Mouse (Mus musculus): ENCODE measurements around the gene Nudt22. TPM values are rescaled to one million over a fixed set of nuclear protein-coding genes. Genes with fewer than 3 reads are reported as not detected.

The Nudt22 gene
- polyA plus RNA-seq, 1 experiment from 2014 or later, result 10.5 TPM

DNA sequence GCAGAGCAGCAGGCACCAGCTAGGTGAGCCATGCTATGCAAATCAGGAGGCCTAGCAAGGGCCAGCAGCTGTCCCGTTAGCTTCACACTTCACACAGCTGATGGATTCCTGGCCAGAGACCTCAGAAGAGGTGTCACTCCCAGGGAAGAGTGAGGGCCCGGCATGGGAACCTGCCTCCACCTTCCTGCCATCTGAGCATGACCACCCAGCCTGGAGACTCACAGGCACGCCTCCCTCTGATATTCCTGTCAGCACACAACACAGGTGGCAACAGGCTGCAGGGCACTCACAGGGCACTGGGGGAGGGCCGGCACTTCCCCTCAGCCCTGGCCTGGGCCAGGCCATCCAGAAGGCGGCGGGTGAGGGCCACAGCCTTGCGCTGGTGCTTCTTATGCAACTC lies 40.5 kb downstream of the Nudt22 start:
- no peaks in the 10 kb centered on the region for H3K9me3 ChIP-seq (replicated peaks; ENCODE audit: control insufficient read depth, low read length)
- H3K4me2 ChIP-seq (ENCODE audit: low read depth, low read length), result no peak overlapping the region
- H3K36me3 ChIP-seq (ENCODE audit: control insufficient read depth, insufficient read depth), result peaks cover 7% of the 10 kb centered on the region
- H3K4me1 ChIP-seq (ENCODE audit: control insufficient read depth, low read depth, low read length), result peaks cover 17% of the 10 kb centered on the region
- H3K27me3 ChIP-seq (ENCODE audit: control insufficient read depth, insufficient read depth, low read depth, low read length), result no peaks in the 10 kb centered on the region
- 73% methylated on average over 7 of the region's 7 CpGs for WGBS (ENCODE audit: insufficient replicate concordance)
- no peak overlapping the region for H3K4me3 ChIP-seq (ENCODE audit: low read depth, low read length)
- no peak for ATAC-seq (ENCODE audit: low read depth)
- H3K9ac ChIP-seq (ENCODE audit: low read depth, low read length), result no peak overlapping the region
- no peak overlapping the region for H3K27ac ChIP-seq (ENCODE audit: low read length)

DNA sequence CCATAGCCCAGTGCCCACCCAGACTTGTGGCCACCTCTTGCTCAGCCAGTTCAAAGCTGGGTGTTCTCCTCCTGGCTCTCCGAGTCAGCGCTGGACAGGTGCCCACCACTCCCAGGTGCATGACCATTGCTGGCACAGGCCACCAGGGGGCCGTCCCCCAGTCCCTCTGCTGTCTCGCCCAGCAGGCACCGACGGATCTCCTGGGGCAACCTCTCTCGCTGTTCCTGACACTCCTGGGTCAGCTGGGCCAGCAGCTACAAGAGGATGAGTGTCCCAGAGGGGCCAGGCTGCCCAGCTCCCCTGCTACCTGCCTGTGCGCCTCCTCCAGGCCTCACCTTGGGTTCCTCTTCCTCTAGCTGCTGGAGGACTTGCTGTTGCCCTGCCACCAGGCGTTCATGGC lies 41.9 kb downstream of the Nudt22 start:
- no peak overlapping the region for H3K9ac ChIP-seq (ENCODE audit: low read depth, low read length)
- no peaks in the 10 kb centered on the region for H3K9me3 ChIP-seq (replicated peaks; ENCODE audit: control insufficient read depth, low read length)
- H3K4me3 ChIP-seq (ENCODE audit: low read depth, low read length), result no peak overlapping the region
- no peak overlapping the region for H3K4me2 ChIP-seq (ENCODE audit: low read depth, low read length)
- no peak for ATAC-seq (ENCODE audit: low read depth)
- WGBS (ENCODE audit: insufficient replicate concordance), result 65% methylated on average over 9 of the region's 9 CpGs
- no peak overlapping the region for H3K27ac ChIP-seq (ENCODE audit: low read length)
- no peaks in the 10 kb centered on the region; the same call in none of the 2 replicates for H3K36me3 ChIP-seq (ENCODE audit: control insufficient read depth, insufficient read depth)
- no peaks in the 10 kb centered on the region for H3K27me3 ChIP-seq (ENCODE audit: control insufficient read depth, insufficient read depth, low read depth, low read length)
- H3K4me1 ChIP-seq (ENCODE audit: control insufficient read depth, low read depth, low read length), result peaks cover 28% of the 10 kb centered on the region

DNA sequence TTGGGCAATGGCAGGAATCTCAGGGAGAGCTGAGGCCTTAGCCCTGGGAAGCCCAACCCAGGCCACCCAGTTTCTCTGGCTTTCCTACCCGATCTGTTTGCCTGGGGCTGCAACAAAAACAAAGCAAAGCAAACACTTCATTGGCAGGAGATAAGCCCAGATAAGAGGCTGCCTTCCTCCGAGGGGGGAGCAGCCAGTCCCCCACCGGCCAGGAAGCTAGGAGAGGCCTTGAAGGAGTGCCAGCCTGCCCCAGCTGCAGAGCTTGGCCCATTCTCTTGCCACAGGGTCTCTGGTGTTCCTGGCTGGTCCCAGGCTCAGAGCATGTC lies 43.2 kb downstream of the Nudt22 start:
- H3K9me3 ChIP-seq (replicated peaks; ENCODE audit: control insufficient read depth, low read length), result no peaks in the 10 kb centered on the region
- H3K27me3 ChIP-seq (ENCODE audit: control insufficient read depth, insufficient read depth, low read depth, low read length), result no peaks in the 10 kb centered on the region
- H3K36me3 ChIP-seq (ENCODE audit: control insufficient read depth, insufficient read depth), result no peaks in the 10 kb centered on the region; the same call in 1 of the 2 replicates
- peak overlapping the region; percentile 72 for H3K4me3 ChIP-seq (ENCODE audit: low read depth, low read length)
- peak overlapping the region; percentile 74 for H3K9ac ChIP-seq (ENCODE audit: low read depth, low read length)
- H3K4me2 ChIP-seq (ENCODE audit: low read depth, low read length), result peak overlapping the region; percentile 96
- ATAC-seq (ENCODE audit: low read depth), result no peak
- peak overlapping the region; percentile 94 for H3K27ac ChIP-seq (ENCODE audit: low read length)
- H3K4me1 ChIP-seq (ENCODE audit: control insufficient read depth, low read depth, low read length), result peaks cover 28% of the 10 kb centered on the region
- WGBS (ENCODE audit: insufficient replicate concordance), result 4% methylated on average over 3 of the region's 3 CpGs

DNA sequence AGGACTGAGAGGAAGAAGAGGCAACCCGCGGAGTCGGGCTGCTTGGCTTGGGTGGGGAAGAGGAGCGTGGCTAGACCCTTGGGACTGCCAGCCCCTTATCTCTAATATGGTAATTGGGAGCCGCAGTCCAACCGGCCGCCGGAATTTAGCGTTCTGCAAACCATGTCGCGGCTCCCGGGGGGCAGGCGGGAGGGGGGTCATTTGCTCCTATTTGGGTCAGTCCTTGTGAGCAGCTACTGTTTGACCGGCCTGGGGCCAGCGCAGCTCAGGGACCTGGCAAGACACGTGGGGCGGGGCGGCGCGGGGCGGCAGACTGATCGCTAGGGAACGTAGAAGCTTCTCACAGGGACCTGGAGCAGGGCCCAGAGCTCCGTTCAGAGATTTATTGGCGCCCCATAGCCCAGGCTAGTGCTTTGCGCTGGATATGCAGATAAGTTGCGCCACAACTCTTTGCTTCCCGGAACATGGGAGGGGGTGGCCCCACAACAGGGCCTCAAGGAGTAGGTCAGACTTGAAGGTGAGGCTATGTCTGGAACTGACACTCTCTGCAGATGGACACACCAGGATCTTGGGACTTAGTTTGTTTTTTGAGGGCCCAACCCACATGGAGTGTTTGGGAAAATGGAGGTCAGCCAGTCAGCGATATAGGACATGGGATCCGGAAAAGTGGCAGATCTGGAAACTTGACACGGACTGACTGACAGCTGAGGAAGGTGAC lies 43.8 kb downstream of the Nudt22 start:
- Histone ChIP-seq H3K27ac (ENCODE audit: low read length) (peak overlapping the region; percentile 94), H3K4me1 (ENCODE audit: control insufficient read depth, low read depth, low read length) (peaks cover 28% of the 10 kb centered on the region), H3K4me2 (ENCODE audit: low read depth, low read length) (peak overlapping the region; percentile 96), H3K9me3 (replicated peaks; ENCODE audit: control insufficient read depth, low read length) (no peaks in the 10 kb centered on the region), H3K9ac (ENCODE audit: low read depth, low read length) (peak overlapping the region; percentile 74), H3K36me3 (ENCODE audit: control insufficient read depth, insufficient read depth) (no peaks in the 10 kb centered on the region; the same call in 1 of the 2 replicates), H3K4me3 (ENCODE audit: low read depth, low read length) (peak overlapping the region; percentile 72), H3K27me3 (ENCODE audit: control insufficient read depth, insufficient read depth, low read depth, low read length) (no peaks in the 10 kb centered on the region)
- peak; percentile 42 for ATAC-seq (ENCODE audit: low read depth)
- WGBS (ENCODE audit: insufficient replicate concordance), result 2% methylated on average over 31 of the region's 31 CpGs

DNA sequence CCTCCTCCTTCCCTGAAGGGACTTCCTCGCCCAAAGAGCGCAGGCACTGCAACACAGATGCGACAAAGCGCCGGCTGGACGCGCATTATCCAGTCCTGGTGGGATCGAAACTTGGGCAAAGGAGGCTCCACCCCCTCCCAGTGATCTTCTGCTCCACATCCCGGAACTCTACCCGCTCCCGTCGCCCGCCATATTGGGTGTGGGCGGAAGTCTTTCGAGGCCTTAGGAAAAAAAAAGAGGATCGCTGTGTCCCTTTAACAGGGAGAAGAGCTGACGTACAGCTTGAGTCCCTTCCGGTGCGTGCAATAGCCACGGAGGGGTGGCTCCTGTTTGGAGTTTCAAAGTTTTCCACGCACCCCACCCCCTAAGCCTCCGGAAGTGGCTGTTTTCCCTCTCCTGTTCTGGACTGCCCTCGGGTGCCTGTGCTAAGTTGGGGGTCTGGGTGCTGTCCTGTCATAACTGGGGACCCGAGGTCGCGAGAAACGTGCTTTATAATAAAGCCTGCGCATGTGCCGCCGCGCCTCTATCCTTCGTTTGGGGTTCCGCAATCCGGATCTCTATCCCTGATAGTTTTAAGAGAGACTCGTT lies 44.4 kb downstream of the Nudt22 start:
- Histone ChIP-seq H3K4me2 (ENCODE audit: low read depth, low read length) (peak overlapping the region; percentile 96), H3K9me3 (replicated peaks; ENCODE audit: control insufficient read depth, low read length) (no peaks in the 10 kb centered on the region), H3K27ac (ENCODE audit: low read length) (peak overlapping the region; percentile 94), H3K4me1 (ENCODE audit: control insufficient read depth, low read depth, low read length) (peaks cover 28% of the 10 kb centered on the region), H3K4me3 (ENCODE audit: low read depth, low read length) (peak overlapping the region; percentile 72), H3K9ac (ENCODE audit: low read depth, low read length) (peak overlapping the region; percentile 74), H3K36me3 (ENCODE audit: control insufficient read depth, insufficient read depth) (no peaks in the 10 kb centered on the region), H3K27me3 (ENCODE audit: control insufficient read depth, insufficient read depth, low read depth, low read length) (no peaks in the 10 kb centered on the region)
- peak; percentile 80 for ATAC-seq (ENCODE audit: low read depth)
- under 1% methylated on average over 35 of the region's 35 CpGs for WGBS (ENCODE audit: insufficient replicate concordance)

DNA sequence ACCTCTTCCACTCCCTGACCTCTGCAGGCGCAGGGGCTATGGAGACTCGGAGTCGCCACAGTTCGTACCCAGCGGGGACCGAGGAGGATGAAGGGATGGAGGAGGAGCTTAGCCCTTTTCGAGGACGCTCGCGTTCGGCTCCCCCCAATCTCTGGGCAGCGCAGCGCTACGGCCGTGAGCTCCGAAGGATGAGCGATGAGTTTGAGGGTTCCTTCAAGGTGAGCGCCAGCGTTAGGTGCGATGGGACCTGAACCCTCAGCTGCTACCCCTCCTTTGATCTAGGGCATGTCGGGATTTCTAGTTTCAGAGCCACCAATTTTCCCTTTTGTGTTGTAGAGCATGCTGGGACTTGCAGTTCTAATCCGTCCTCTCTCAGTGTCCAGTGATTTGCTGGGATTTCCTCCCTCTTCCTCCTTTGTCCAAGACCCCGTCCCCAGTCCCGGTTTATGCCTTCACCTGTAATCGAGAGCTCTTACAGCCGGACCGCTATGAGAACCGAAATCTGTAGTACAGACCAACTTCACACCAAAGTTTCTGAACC lies 45.2 kb downstream of the Nudt22 start:
- H3K27me3 ChIP-seq (ENCODE audit: control insufficient read depth, insufficient read depth, low read depth, low read length), result no peaks in the 10 kb centered on the region
- no peaks in the 10 kb centered on the region for H3K36me3 ChIP-seq (ENCODE audit: control insufficient read depth, insufficient read depth)
- ATAC-seq (ENCODE audit: low read depth), result peak; percentile 9
- under 1% methylated on average over 28 of the region's 28 CpGs for WGBS (ENCODE audit: insufficient replicate concordance)
- H3K9me3 ChIP-seq (replicated peaks; ENCODE audit: control insufficient read depth, low read length), result no peaks in the 10 kb centered on the region
- peak overlapping the region; percentile 96 for H3K4me2 ChIP-seq (ENCODE audit: low read depth, low read length)
- peak overlapping the region; percentile 94 for H3K27ac ChIP-seq (ENCODE audit: low read length)
- peak overlapping the region; percentile 72 for H3K4me3 ChIP-seq (ENCODE audit: low read depth, low read length)
- peaks cover 28% of the 10 kb centered on the region for H3K4me1 ChIP-seq (ENCODE audit: control insufficient read depth, low read depth, low read length)
- peak overlapping the region; percentile 74 for H3K9ac ChIP-seq (ENCODE audit: low read depth, low read length)

DNA sequence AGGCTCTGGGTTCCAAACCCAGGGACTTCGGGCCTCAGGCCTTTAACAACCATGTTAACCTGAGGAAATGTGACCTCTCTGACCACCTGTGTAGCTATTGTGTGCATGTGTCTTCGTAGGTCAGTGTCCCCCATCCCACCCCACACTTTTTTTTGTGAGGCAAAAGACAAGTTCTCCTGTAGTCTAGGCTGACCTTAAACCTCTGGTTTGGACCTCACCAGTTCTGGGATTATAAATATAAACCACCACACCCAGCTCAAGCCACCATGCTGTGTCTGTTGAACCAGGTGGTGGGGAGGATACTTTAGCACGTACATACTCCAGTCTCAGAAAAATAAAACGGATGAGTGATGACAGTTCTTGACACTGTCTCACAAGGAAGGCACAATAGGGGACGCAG lies 46.0 kb downstream of the Nudt22 start:
- ATAC-seq (ENCODE audit: low read depth), result no peak
- Histone ChIP-seq H3K4me3 (ENCODE audit: low read depth, low read length) (no peak overlapping the region; the same call in 1 of the 2 replicates), H3K36me3 (ENCODE audit: control insufficient read depth, insufficient read depth) (no peaks in the 10 kb centered on the region), H3K4me2 (ENCODE audit: low read depth, low read length) (peak overlapping the region; percentile 96), H3K27me3 (ENCODE audit: control insufficient read depth, insufficient read depth, low read depth, low read length) (no peaks in the 10 kb centered on the region), H3K4me1 (ENCODE audit: control insufficient read depth, low read depth, low read length) (peaks cover 28% of the 10 kb centered on the region), H3K9me3 (replicated peaks; ENCODE audit: control insufficient read depth, low read length) (no peaks in the 10 kb centered on the region), H3K9ac (ENCODE audit: low read depth, low read length) (no peak overlapping the region), H3K27ac (ENCODE audit: low read length) (no peak overlapping the region)
- 59% methylated on average over 5 of the region's 5 CpGs for WGBS (ENCODE audit: insufficient replicate concordance)

DNA sequence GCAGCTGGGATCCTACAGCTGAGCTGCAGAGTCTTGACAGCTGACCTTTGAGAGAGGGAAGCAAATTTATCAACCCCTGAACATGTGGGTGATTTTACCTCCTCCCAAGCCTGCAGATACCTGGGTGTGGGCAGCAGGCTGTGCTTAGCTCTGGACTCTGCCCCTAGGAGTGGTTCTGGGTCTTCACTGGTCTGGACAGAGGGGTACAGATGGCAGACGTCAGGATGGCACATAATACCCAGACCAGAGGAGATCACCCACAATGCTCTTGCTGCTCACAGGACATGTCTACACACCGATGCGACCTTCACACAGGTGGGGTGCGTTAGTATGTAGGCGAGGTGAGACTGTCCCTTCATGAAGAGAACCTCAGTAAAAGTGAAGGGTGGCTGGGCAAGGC lies 46.4 kb downstream of the Nudt22 start:
- H3K27me3 ChIP-seq (ENCODE audit: control insufficient read depth, insufficient read depth, low read depth, low read length), result no peaks in the 10 kb centered on the region
- H3K9ac ChIP-seq (ENCODE audit: low read depth, low read length), result no peak overlapping the region
- H3K4me2 ChIP-seq (ENCODE audit: low read depth, low read length), result no peak overlapping the region
- no peak overlapping the region for H3K27ac ChIP-seq (ENCODE audit: low read length)
- no peaks in the 10 kb centered on the region for H3K36me3 ChIP-seq (ENCODE audit: control insufficient read depth, insufficient read depth)
- WGBS (ENCODE audit: insufficient replicate concordance), result 79% methylated on average over 5 of the region's 5 CpGs
- peaks cover 28% of the 10 kb centered on the region for H3K4me1 ChIP-seq (ENCODE audit: control insufficient read depth, low read depth, low read length)
- no peak for ATAC-seq (ENCODE audit: low read depth)
- H3K4me3 ChIP-seq (ENCODE audit: low read depth, low read length), result no peak overlapping the region
- H3K9me3 ChIP-seq (replicated peaks; ENCODE audit: control insufficient read depth, low read length), result no peaks in the 10 kb centered on the region

DNA sequence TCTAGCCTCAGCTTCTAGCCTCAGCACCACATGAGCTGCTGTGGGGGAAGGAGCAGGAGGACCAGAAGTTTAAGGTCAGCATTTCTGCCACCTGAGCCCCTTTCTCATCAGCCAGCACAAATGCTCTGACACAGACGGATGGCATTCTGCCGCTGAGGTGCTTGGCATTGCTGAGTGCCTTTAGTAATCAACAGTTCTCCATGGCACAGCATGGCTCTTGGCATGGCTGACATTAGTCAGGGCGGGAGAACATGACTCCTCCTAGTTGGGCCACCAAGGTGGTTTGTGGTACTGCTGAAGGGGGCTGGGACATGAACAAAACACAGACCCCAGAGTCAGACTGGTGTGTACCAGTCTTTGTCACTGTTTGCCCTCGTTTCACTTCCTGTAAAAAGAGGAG lies 47.7 kb downstream of the Nudt22 start:
- H3K4me2 ChIP-seq (ENCODE audit: low read depth, low read length), result no peak overlapping the region
- 70% methylated on average over 4 of the region's 4 CpGs for WGBS (ENCODE audit: insufficient replicate concordance)
- H3K4me3 ChIP-seq (ENCODE audit: low read depth, low read length), result no peak overlapping the region
- H3K9ac ChIP-seq (ENCODE audit: low read depth, low read length), result no peak overlapping the region
- no peaks in the 10 kb centered on the region for H3K9me3 ChIP-seq (replicated peaks; ENCODE audit: control insufficient read depth, low read length)
- no peak overlapping the region for H3K27ac ChIP-seq (ENCODE audit: low read length)
- H3K27me3 ChIP-seq (ENCODE audit: control insufficient read depth, insufficient read depth, low read depth, low read length), result no peaks in the 10 kb centered on the region
- peaks cover 28% of the 10 kb centered on the region for H3K4me1 ChIP-seq (ENCODE audit: control insufficient read depth, low read depth, low read length)
- no peaks in the 10 kb centered on the region for H3K36me3 ChIP-seq (ENCODE audit: control insufficient read depth, insufficient read depth)
- ATAC-seq (ENCODE audit: low read depth), result no peak

Data from liver, embryonic 16.5 days (tissue).